Mouse (Mus musculus) hindbrain, postnatal 0 days (tissue): ENCODE measurements around the gene Tead2. TPM values are rescaled to one million over a fixed set of nuclear protein-coding genes. Genes with fewer than 3 reads are reported as not detected.

ENCODE experiments used
- ATAC-seq: fragments of 200-750 bp; cut with Nextera tagmentation; 2 replicates; pipeline ENCODE4 v1.8.0; 2017; ENCODE audit warnings: mild to moderate bottlenecking, moderate TSS enrichment, moderate library complexity
- DNase-seq: peaks from one replicate; pipeline ENCODE4 v3.0.0-alpha.2; 2015; ENCODE audit warnings: low spot score
- H3K27ac ChIP-seq: fragments of 300-500 bp; sonication (generic); 2 replicates; pipeline ENCODE4 v1.5.1; 2014; ENCODE audit warnings: mild to moderate bottlenecking
- H3K27me3 ChIP-seq: fragments of 300-500 bp; sonication (generic); 2 replicates; pipeline ENCODE4 v1.6.1; 2014; ENCODE audit warnings: low read length, mixed read lengths; ENCODE audit not compliant: insufficient read depth
- H3K36me3 ChIP-seq: fragments of 300-500 bp; sonication (generic); 2 replicates; pipeline ENCODE4 v1.6.1; 2014; ENCODE audit warnings: low read length, mixed read lengths; ENCODE audit not compliant: insufficient read depth
- H3K4me1 ChIP-seq: fragments of 300-500 bp; sonication (generic); 2 replicates; pipeline ENCODE4 v1.6.1; 2014; ENCODE audit warnings: antibody characterized with exemption, low read length, mixed read lengths; ENCODE audit not compliant: insufficient read depth
- H3K4me2 ChIP-seq: fragments of 300-500 bp; sonication (generic); 2 replicates; pipeline ENCODE4 v1.6.1; 2014; ENCODE audit warnings: low read depth, mild to moderate bottlenecking, low read length, moderate library complexity, mixed read lengths
- H3K4me3 ChIP-seq: fragments of 300-500 bp; sonication (generic); 2 replicates; pipeline ENCODE4 v1.5.1; 2014; ENCODE audit warnings: low read length
- H3K9ac ChIP-seq: fragments of 300-500 bp; sonication (generic); replicated peaks from 2 replicates; pipeline ENCODE4 v1.6.1; 2014; ENCODE audit warnings: mild to moderate bottlenecking, low read length, moderate library complexity, mixed read lengths
- H3K9me3 ChIP-seq: fragments of 300-500 bp; sonication (generic); 2 replicates; pipeline ENCODE4 v1.6.1; 2016; ENCODE audit warnings: low read length, mixed read lengths
- CTCF ChIP-seq: IDR thresholded peaks from 2 replicates; pipeline ENCODE4 v1.5.1; 2016; ENCODE audit warnings: antibody characterized with exemption, control low read depth, low read depth
- WGBS: fragments of 180-500 bp; shearing (Covaris S2); extraction: QIAGEN DNeasy Blood & Tissue Kit; methylation state at CpG from one replicate; pipeline ENCODE4 v1.1.7; 2014; 5-methylcytosine and 5-hydroxymethylcytosine counted together
- polyA plus RNA-seq: library from polyadenylated mRNA; unstranded; fragments of >200 nt; fragmentation: Nextera tagmentation; extraction: Ambion mirVana; gene quantifications from 2 replicates; pipeline ENCODE4 v1.2.1, GENCODE M21; 2015
- total RNA-seq: library from RNA; depleted of rRNA; stranded (reverse); fragments of >200 nt; gene quantifications from 2 replicates; pipeline ENCODE4 v1.2.3, GENCODE M21; 2014

The Tead2 gene
- total and polyA plus RNA-seq, 2 experiments from 2014 or later, result 37.3 to 73.6 TPM

DNA sequence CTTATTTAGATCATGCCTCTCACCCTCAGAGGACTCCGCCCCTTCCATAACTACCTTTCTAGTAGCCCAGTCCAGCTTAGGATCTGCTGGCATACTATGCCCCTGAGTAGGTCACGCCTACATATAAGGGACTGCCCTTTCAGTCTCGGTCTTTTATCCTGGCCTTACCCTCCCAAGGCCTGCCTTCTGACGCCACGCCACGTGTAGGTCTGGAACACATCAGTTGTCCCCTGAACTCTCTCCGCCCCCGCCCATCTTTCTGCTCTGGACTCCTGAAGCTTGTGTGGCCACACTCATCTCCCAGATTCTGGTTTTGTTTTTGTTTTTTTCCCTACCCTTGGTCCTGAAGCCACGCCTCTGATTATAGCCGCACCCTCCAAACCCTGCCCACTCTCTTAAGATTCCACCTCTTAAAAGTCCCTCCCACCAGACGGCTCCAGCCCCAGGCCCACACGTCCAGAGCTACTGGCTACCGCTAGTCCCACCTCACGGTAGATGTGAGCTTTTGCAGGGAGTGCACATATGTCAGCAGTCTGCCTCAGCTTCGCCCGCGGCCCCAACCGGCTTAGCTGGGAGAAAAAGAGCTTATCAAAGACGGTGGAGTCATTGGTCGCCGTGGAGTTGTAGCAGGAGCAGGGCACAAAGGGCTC is 19.5 kb downstream of the Tead2 start:
- DNase-seq, result peak; percentile 57
- no peak overlapping the region for H3K4me3 ChIP-seq
- TF ChIP-seq CTCF, result no peak

GRCm38 (mm10) chr7:45235656-45236180 is 20.2 kb downstream of the Tead2 start:
- no peaks in the 10 kb centered on the region for H3K36me3 ChIP-seq
- H3K27ac ChIP-seq, result no peak overlapping the region
- H3K4me3 ChIP-seq, result no peak overlapping the region
- peaks cover 7% of the 10 kb centered on the region; the same call in 1 of the 2 replicates for H3K4me1 ChIP-seq
- TF ChIP-seq CTCF, result no peak
- peak overlapping the region; percentile 40; the same call in 1 of the 2 replicates for H3K4me2 ChIP-seq
- no peaks in the 10 kb centered on the region for H3K27me3 ChIP-seq
- H3K9ac ChIP-seq, result no peak overlapping the region
- ATAC-seq (no peak; the same call in 1 of the 2 replicates), DNase-seq (no peak)
- no peaks in the 10 kb centered on the region for H3K9me3 ChIP-seq
- 40% methylated on average over 17 of the region's 17 CpGs for WGBS

More for the DNA sequence above, 19.5 kb downstream of the Tead2 start:
- Histone ChIP-seq H3K27ac (no peak overlapping the region), H3K4me1 (peaks cover 7% of the 10 kb centered on the region; the same call in 1 of the 2 replicates), H3K9ac (no peak overlapping the region), H3K4me2 (peak overlapping the region; percentile 40), H3K27me3 (no peaks in the 10 kb centered on the region), H3K36me3 (no peaks in the 10 kb centered on the region), H3K9me3 (no peaks in the 10 kb centered on the region)
- WGBS, result 17% methylated on average over 21 of the region's 21 CpGs
- ATAC-seq, result peak; percentile 42

DNA sequence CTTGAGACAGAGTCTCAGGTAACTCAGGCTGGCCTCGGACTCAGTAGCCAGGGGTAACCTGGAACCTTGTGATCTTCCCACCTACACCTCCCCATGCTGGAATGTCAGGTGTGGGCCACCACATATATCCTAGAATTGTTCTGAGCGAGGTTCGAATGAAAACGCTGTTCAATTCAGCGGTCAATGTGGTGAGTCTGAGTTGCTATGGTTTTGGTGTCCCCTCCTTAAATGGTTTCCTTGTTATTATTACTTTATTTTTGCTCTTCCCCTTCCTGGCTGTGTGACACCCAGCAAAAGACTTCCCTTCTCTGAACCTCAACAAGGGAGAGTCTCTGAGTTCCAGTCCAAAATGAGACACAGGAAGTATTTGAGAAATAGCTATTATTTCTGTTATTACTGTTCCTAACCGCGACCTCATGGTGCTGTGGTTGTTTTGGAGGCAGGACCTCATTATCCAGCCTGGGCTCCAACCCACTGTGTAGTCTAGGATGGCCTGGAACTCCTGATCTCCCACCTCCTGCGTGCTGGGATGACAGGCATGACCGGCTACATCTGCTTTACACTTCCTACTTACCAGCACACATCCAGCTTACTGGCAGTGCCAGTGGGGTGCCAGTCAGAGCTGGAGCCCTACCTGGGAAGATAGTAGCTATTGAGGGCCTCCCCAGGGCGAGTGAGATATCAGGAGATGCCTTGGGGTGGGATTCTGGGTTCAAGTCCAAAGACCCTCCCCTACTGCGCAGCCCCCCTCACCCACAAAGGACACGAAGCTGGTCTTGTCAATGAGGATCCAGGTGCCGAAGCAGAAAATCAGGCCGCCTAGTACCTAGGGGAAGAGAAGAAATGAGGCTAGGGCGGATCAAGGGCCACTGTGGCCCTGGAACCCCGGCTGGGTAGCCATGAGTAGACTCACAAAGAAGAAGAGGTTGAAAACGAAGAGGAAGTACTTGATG is 22.5 kb downstream of the Tead2 start:
- Histone ChIP-seq H3K27me3 (no peaks in the 10 kb centered on the region), H3K36me3 (no peaks in the 10 kb centered on the region), H3K4me3 (no peak overlapping the region), H3K9me3 (no peaks in the 10 kb centered on the region), H3K27ac (no peak overlapping the region), H3K4me2 (no peak overlapping the region), H3K4me1 (peaks cover 7% of the 10 kb centered on the region; the same call in 1 of the 2 replicates), H3K9ac (no peak overlapping the region)
- DNase-seq, result no peak
- no peak for TF ChIP-seq CTCF
- WGBS, result 74% methylated on average over 17 of the region's 17 CpGs
- no peak for ATAC-seq

DNA sequence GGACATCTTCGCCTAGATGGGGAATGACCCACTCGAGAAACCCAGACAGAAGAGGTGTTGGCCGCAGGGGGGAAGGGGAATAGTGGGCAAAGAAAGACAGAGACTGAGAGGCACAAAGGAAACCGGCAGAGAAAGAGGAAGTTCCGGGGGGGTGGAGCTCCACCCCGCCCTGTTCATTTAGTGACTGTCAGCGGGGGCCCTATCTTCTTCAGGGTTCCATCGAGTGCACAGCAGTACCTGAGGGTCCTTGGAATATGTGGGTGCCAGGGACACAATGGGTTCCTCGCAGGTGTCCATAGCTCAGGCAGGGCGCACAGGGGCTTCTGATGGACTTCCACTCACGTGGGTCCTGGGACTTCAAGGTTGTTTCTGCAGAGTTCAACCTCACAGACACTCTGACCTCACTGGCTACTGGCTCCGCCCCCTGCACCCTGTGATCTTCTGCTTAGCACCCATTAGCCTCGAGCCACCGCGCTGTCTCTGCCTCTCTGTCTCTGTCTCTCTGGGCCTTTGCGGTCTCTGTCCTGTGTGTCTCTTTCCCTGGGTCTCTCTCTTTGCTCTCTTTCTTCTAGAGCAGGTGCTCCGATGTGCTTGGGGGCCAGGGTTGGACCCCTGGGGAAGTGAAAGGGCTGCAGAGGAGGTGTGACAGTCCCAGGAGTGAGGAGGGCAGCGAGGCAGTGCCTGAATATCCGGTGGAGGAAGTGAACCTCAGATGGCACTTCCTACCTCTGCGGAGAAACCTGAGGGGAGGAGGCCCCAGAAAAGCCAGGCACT is 23.4 kb downstream of the Tead2 start, which contains the start of gene Cd37:
TSS of gene Cd37 (minus strand) at position 393 of the 774 bp plus-strand sequence.
- H3K27ac ChIP-seq, result no peak within 1 kb of the TSS
- H3K4me1 ChIP-seq, result peaks cover 6% of the 10 kb centered on the region; the same call in 1 of the 2 replicates
- H3K4me2 ChIP-seq, result no peak within 1 kb of the TSS
- no peaks in the 10 kb centered on the region for H3K9me3 ChIP-seq
- H3K9ac ChIP-seq, result no peak within 1 kb of the TSS
- WGBS, result 47% methylated on average over 20 of the region's 20 CpGs
- DNase-seq, result no peak
- H3K27me3 ChIP-seq, result no peaks in the 10 kb centered on the region
- H3K36me3 ChIP-seq, result no peaks in the 10 kb centered on the region
- no peak within 1 kb of the TSS for H3K4me3 ChIP-seq
- ATAC-seq, result no peak
- TF ChIP-seq CTCF, result no peak

GRCm38 (mm10) chr7:45240109-45240508 is 24.6 kb downstream of the Tead2 start:
- no peak for TF ChIP-seq CTCF
- Histone ChIP-seq H3K4me1 (no peaks in the 10 kb centered on the region), H3K27me3 (no peaks in the 10 kb centered on the region), H3K36me3 (no peaks in the 10 kb centered on the region), H3K4me3 (no peak overlapping the region), H3K9me3 (no peaks in the 10 kb centered on the region), H3K9ac (no peak overlapping the region), H3K27ac (no peak overlapping the region), H3K4me2 (no peak overlapping the region)
- ATAC-seq (no peak), DNase-seq (no peak)
- WGBS, result 60% methylated on average over 7 of the region's 7 CpGs
